Mouse (Mus musculus) E14TG2a.4 (cell line): ENCODE measurements around the gene Nefh.

Source experiments
- H3K27me3 ChIP-seq: 2 replicates; pipeline ENCODE4 v1.6.1; 2014; ENCODE audit warnings: low read length, control low read depth; ENCODE audit not compliant: insufficient read depth
- H3K36me3 ChIP-seq: 2 replicates; pipeline ENCODE4 v1.6.1; 2014; ENCODE audit warnings: low read length, control low read depth; ENCODE audit not compliant: insufficient read depth
- H3K4me1 ChIP-seq: replicated peaks from 2 replicates; pipeline ENCODE4 v1.6.1; 2014; ENCODE audit warnings: low read depth, low read length, control low read depth
- H3K4me3 ChIP-seq: replicated peaks from 2 replicates; pipeline ENCODE4 v1.5.1; 2014; ENCODE audit warnings: mild to moderate bottlenecking, low read length
- H3K9me3 ChIP-seq: 2 replicates; pipeline ENCODE4 v1.6.1; 2014; ENCODE audit warnings: low read length, control low read depth
- CTCF ChIP-seq: conservative IDR thresholded peaks from 2 replicates; pipeline ENCODE4 v1.5.1; 2014; ENCODE audit warnings: low read length
- NANOG ChIP-seq: IDR thresholded peaks from 2 replicates; pipeline ENCODE4 v1.6.1; 2014; ENCODE audit warnings: borderline replicate concordance, low read length, mixed read lengths
- POU5F1 ChIP-seq: IDR thresholded peaks from 2 replicates; pipeline ENCODE4 v1.6.1; 2014; ENCODE audit warnings: low read length, borderline replicate concordance

The Nefh gene

DNA sequence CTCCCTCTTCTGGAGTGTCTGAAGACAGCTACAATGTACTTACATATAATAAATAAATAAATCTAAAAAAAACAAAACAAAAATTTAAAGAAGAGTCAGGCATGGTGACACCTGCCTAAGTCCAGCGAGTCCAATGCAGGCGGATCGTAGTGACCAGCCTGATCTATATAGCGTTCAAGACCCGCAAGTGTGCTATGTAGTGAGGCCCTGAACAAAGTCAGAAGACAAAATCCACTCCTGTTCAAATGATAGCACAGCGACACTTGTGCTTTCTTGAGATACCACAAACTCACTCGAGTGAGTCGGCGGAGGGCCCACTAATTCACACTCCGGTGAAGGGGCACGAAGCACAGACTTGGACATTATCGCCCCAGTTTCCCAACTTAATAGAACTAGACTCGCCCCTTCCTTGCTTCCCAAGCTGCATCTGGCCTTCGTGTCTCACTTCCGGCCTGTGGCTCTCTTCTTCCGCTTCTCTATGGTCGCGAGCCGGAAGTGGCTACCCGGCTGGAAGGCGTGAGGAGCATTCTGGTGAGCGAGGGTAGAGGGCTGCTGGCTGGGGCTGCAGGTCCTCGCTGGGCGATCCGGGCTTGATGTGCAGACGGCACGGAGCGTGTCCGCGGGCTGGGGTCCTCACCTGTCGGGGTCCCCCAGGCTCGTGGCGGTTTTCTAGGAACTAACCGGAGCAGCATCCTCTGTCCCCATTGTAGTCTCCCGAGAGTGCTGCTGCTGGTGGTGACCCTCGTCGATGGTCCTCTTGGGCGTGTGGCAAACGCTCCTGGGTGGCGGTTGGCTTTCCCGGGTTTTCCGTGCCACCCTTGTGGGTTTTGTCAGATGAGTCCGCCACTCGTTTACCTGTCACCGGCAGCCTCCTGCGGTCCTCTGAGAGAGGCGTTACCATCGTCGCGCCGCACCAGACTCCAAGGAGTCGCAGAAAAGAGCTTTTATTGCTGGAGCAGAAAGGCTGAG lies 52.7 kb downstream of the Nefh start, which contains the start of gene Thoc5:
Gene Thoc5 (plus strand): TSS at position 473 of the 969 bp plus-strand sequence.
- Histone ChIP-seq H3K36me3 (peaks cover 42% of the 10 kb centered on the region), H3K9me3 (no peaks in the 10 kb centered on the region), H3K27me3 (no peaks in the 10 kb centered on the region), H3K4me3 (peak within 1 kb of the TSS; percentile 97), H3K4me1 (peaks cover 36% of the 10 kb centered on the region)
- TF ChIP-seq NANOG (no peak), POU5F1 (no peak), CTCF (no peak)
